Mouse (Mus musculus) stomach, postnatal 0 days (tissue): ENCODE data around the gene Cd3g.

Experiments
- CTCF ChIP-seq: IDR thresholded peaks from 2 replicates; pipeline ENCODE4 v1.5.1; 2016; ENCODE audit warnings: antibody characterized with exemption, low read depth, mild to moderate bottlenecking, moderate library complexity
- EP300 ChIP-seq: optimal IDR thresholded peaks from 2 replicates; pipeline ENCODE3; 2016; ENCODE audit warnings: antibody characterized with exemption

- TF ChIP-seq CTCF (no peak), EP300 (no peak)
Observed at GRCm38 (mm10) chr9:44981676-44982075, 1.4 kb upstream of the Cd3g start, which contains the start of gene Cd3d.
